Mouse (Mus musculus) forebrain, embryonic 13.5 days (tissue): ENCODE data around the gene Rnf111. TPM values are rescaled to one million over a fixed set of nuclear protein-coding genes. Genes with fewer than 3 reads are reported as not detected.

Experiments
- ATAC-seq: fragments of 200-750 bp; cut with Nextera tagmentation; 2 replicates; pipeline ENCODE4 v1.8.0; 2017
- H3K27ac ChIP-seq: fragments of 300-500 bp; sonication (generic); 2 replicates; pipeline ENCODE4 v1.5.1; 2015; ENCODE audit warnings: inconsistent platforms, mild to moderate bottlenecking, moderate library complexity
- H3K27me3 ChIP-seq: fragments of 300-500 bp; sonication (generic); 2 replicates; pipeline ENCODE4 v1.6.1; 2015; ENCODE audit warnings: mild to moderate bottlenecking, inconsistent platforms
- H3K36me3 ChIP-seq: fragments of 300-500 bp; sonication (generic); 2 replicates; pipeline ENCODE4 v1.6.1; 2015; ENCODE audit warnings: mild to moderate bottlenecking, inconsistent platforms; ENCODE audit not compliant: poor library complexity, severe bottlenecking
- H3K4me1 ChIP-seq: fragments of 300-500 bp; sonication (generic); 2 replicates; pipeline ENCODE4 v1.6.1; 2015; ENCODE audit warnings: inconsistent platforms
- H3K4me2 ChIP-seq: fragments of 300-500 bp; sonication (generic); 2 replicates; pipeline ENCODE4 v1.6.1; 2015; ENCODE audit warnings: inconsistent platforms, mild to moderate bottlenecking, moderate library complexity
- H3K4me3 ChIP-seq: fragments of 300-500 bp; sonication (generic); 2 replicates; pipeline ENCODE4 v1.5.1; 2015; ENCODE audit warnings: mild to moderate bottlenecking, inconsistent platforms
- H3K9ac ChIP-seq: fragments of 300-500 bp; sonication (generic); 2 replicates; pipeline ENCODE4 v1.6.1; 2015; ENCODE audit warnings: mild to moderate bottlenecking, inconsistent platforms
- H3K9me3 ChIP-seq: fragments of 300-500 bp; sonication (generic); replicated peaks from 2 replicates; pipeline ENCODE4 v1.6.1; 2016; ENCODE audit warnings: inconsistent platforms
- WGBS: fragments of 180-500 bp; shearing (Covaris S2); methylation state at CpG from one replicate; pipeline ENCODE4 v1.1.7; 2015; 5-methylcytosine and 5-hydroxymethylcytosine counted together
- polyA plus RNA-seq: library from polyadenylated mRNA; unstranded; fragments of >200 nt; fragmentation: Nextera tagmentation; extraction: Ambion mirVana; gene quantifications from 2 replicates; pipeline ENCODE4 v1.2.1, GENCODE M21; 2015

The Rnf111 gene
- polyA plus RNA-seq, 1 experiment from 2014 or later: 35.1 TPM

- ATAC-seq: no peak
- no peak overlapping the region for H3K9ac ChIP-seq
These were observed 87.1 kb downstream of the Rnf111 start for GRCm38 (mm10) chr9:70416412-70416811.

GRCm38 (mm10) chr9:70413038-70413437 is 90.5 kb downstream of the Rnf111 start:
- H3K9ac ChIP-seq: no peak overlapping the region
- no peaks in the 10 kb centered on the region for H3K4me1 ChIP-seq
- no peak for ATAC-seq
- H3K9me3 ChIP-seq: no peaks in the 10 kb centered on the region
- H3K4me2 ChIP-seq: no peak overlapping the region
- 96% methylated on average over 7 of the region's 7 CpGs for WGBS
- H3K27me3 ChIP-seq: no peaks in the 10 kb centered on the region
- no peak overlapping the region for H3K27ac ChIP-seq
- no peak overlapping the region for H3K4me3 ChIP-seq
- peaks cover 96% of the 10 kb centered on the region for H3K36me3 ChIP-seq

More at GRCm38 (mm10) chr9:70416412-70416811, 87.1 kb downstream of the Rnf111 start:
- Histone ChIP-seq H3K27me3 (no peaks in the 10 kb centered on the region), H3K27ac (no peak overlapping the region), H3K36me3 (peaks cover 71% of the 10 kb centered on the region), H3K4me2 (no peak overlapping the region), H3K9me3 (no peaks in the 10 kb centered on the region), H3K4me1 (peaks cover 15% of the 10 kb centered on the region), H3K4me3 (no peak overlapping the region)
- WGBS: 71% methylated on average over 3 of the region's 3 CpGs

GRCm38 (mm10) chr9:70410668-70411067 is 92.9 kb downstream of the Rnf111 start:
- H3K4me3 ChIP-seq: no peak overlapping the region
- H3K4me2 ChIP-seq: no peak overlapping the region
- H3K27me3 ChIP-seq: no peaks in the 10 kb centered on the region
- peaks cover 90% of the 10 kb centered on the region for H3K36me3 ChIP-seq
- H3K27ac ChIP-seq: no peak overlapping the region
- no peaks in the 10 kb centered on the region for H3K4me1 ChIP-seq
- no peak for ATAC-seq
- no peak overlapping the region for H3K9ac ChIP-seq
- WGBS: 83% methylated on average over 11 of the region's 11 CpGs
- no peaks in the 10 kb centered on the region for H3K9me3 ChIP-seq

- WGBS: 94% methylated on average over 8 of the region's 8 CpGs
- ATAC-seq: no peak
These were observed 93.8 kb downstream of the Rnf111 start for GRCm38 (mm10) chr9:70409743-70410142.

GRCm38 (mm10) chr9:70408791-70409190 is 94.7 kb downstream of the Rnf111 start:
- Histone ChIP-seq H3K36me3 (peaks cover 72% of the 10 kb centered on the region), H3K4me3 (no peak overlapping the region), H3K4me1 (no peaks in the 10 kb centered on the region), H3K27ac (no peak overlapping the region), H3K9ac (no peak overlapping the region), H3K9me3 (no peaks in the 10 kb centered on the region), H3K4me2 (no peak overlapping the region), H3K27me3 (no peaks in the 10 kb centered on the region)
- WGBS: 91% methylated on average over 3 of the region's 3 CpGs
- ATAC-seq: no peak

More at GRCm38 (mm10) chr9:70409743-70410142, 93.8 kb downstream of the Rnf111 start:
- Histone ChIP-seq H3K9ac (no peak overlapping the region), H3K4me2 (no peak overlapping the region), H3K4me3 (no peak overlapping the region), H3K36me3 (peaks cover 81% of the 10 kb centered on the region), H3K27ac (no peak overlapping the region), H3K27me3 (no peaks in the 10 kb centered on the region), H3K9me3 (no peaks in the 10 kb centered on the region), H3K4me1 (no peaks in the 10 kb centered on the region)

- H3K9ac ChIP-seq: no peak overlapping the region
- H3K36me3 ChIP-seq: peaks cover 50% of the 10 kb centered on the region
- H3K4me1 ChIP-seq: no peaks in the 10 kb centered on the region
- H3K4me3 ChIP-seq: no peak overlapping the region
- no peaks in the 10 kb centered on the region for H3K9me3 ChIP-seq
- WGBS: 92% methylated on average over 3 of the region's 3 CpGs
- H3K4me2 ChIP-seq: no peak overlapping the region
- no peaks in the 10 kb centered on the region for H3K27me3 ChIP-seq
- ATAC-seq: no peak
- no peak overlapping the region for H3K27ac ChIP-seq
These were observed 96.9 kb downstream of the Rnf111 start for GRCm38 (mm10) chr9:70406596-70406995.

GRCm38 (mm10) chr9:70401937-70402539 is 101.5 kb downstream of the Rnf111 start:
- H3K4me2 ChIP-seq: no peak overlapping the region
- no peak overlapping the region for H3K27ac ChIP-seq
- H3K4me3 ChIP-seq: no peak overlapping the region
- no peaks in the 10 kb centered on the region for H3K27me3 ChIP-seq
- no peaks in the 10 kb centered on the region for H3K9me3 ChIP-seq
- no peaks in the 10 kb centered on the region for H3K4me1 ChIP-seq
- 89% methylated on average over 8 of the region's 8 CpGs for WGBS
- H3K9ac ChIP-seq: no peak overlapping the region
- peaks cover 5% of the 10 kb centered on the region; the same call in 1 of the 2 replicates for H3K36me3 ChIP-seq
- ATAC-seq: no peak

- H3K9me3 ChIP-seq: no peaks in the 10 kb centered on the region
- ATAC-seq: no peak
- no peaks in the 10 kb centered on the region for H3K4me1 ChIP-seq
- no peak overlapping the region for H3K4me2 ChIP-seq
- H3K27ac ChIP-seq: no peak overlapping the region
- H3K36me3 ChIP-seq: no peaks in the 10 kb centered on the region
- no peak overlapping the region for H3K4me3 ChIP-seq
- no peak overlapping the region for H3K9ac ChIP-seq
- WGBS: 93% methylated on average over 2 of the region's 2 CpGs
- no peaks in the 10 kb centered on the region for H3K27me3 ChIP-seq
These were observed 107.4 kb downstream of the Rnf111 start for GRCm38 (mm10) chr9:70396083-70396482.

GRCm38 (mm10) chr9:70395617-70396016 is 107.9 kb downstream of the Rnf111 start:
- H3K4me2 ChIP-seq: no peak overlapping the region
- no peaks in the 10 kb centered on the region for H3K27me3 ChIP-seq
- no peak for ATAC-seq
- no peaks in the 10 kb centered on the region for H3K36me3 ChIP-seq
- no peak overlapping the region for H3K9ac ChIP-seq
- no peaks in the 10 kb centered on the region for H3K4me1 ChIP-seq
- H3K27ac ChIP-seq: no peak overlapping the region
- no peaks in the 10 kb centered on the region for H3K9me3 ChIP-seq
- 81% methylated on average over 12 of the region's 12 CpGs for WGBS
- H3K4me3 ChIP-seq: no peak overlapping the region

GRCm38 (mm10) chr9:70392563-70392907 is 111.0 kb downstream of the Rnf111 start:
- Histone ChIP-seq H3K27ac (no peak overlapping the region), H3K9me3 (no peaks in the 10 kb centered on the region), H3K36me3 (no peaks in the 10 kb centered on the region), H3K4me2 (no peak overlapping the region), H3K27me3 (no peaks in the 10 kb centered on the region), H3K4me3 (no peak overlapping the region), H3K4me1 (no peaks in the 10 kb centered on the region), H3K9ac (no peak overlapping the region)
- WGBS: 22% methylated on average over 6 of the region's 6 CpGs
- ATAC-seq: peak; percentile 68

- H3K27ac ChIP-seq: no peak overlapping the region
- no peak overlapping the region for H3K4me3 ChIP-seq
- no peaks in the 10 kb centered on the region for H3K9me3 ChIP-seq
- no peaks in the 10 kb centered on the region for H3K36me3 ChIP-seq
- H3K4me2 ChIP-seq: no peak overlapping the region
- H3K9ac ChIP-seq: no peak overlapping the region
- no peaks in the 10 kb centered on the region for H3K4me1 ChIP-seq
- 79% methylated on average over 12 of the region's 12 CpGs for WGBS
- no peak for ATAC-seq
- H3K27me3 ChIP-seq: no peaks in the 10 kb centered on the region
These were observed 111.6 kb downstream of the Rnf111 start for GRCm38 (mm10) chr9:70391660-70392562.

- no peaks in the 10 kb centered on the region for H3K4me1 ChIP-seq
- H3K4me3 ChIP-seq: no peak overlapping the region
- H3K36me3 ChIP-seq: no peaks in the 10 kb centered on the region
- 90% methylated on average over 5 of the region's 5 CpGs for WGBS
- no peak overlapping the region for H3K9ac ChIP-seq
- H3K4me2 ChIP-seq: no peak overlapping the region
- no peak overlapping the region for H3K27ac ChIP-seq
- H3K9me3 ChIP-seq: no peaks in the 10 kb centered on the region
- ATAC-seq: no peak
- H3K27me3 ChIP-seq: no peaks in the 10 kb centered on the region
These were observed 112.5 kb downstream of the Rnf111 start for GRCm38 (mm10) chr9:70391042-70391441.
